Mouse (Mus musculus): Measurements from ENCODE around the gene Hlcs.

- TF ChIP-seq CTCF (IDR thresholded peaks at IDR 0.05; ENCODE audit: low read depth, low read length) = no peak
- TF ChIP-seq POLR2AphosphoS5 (IDR thresholded peaks at IDR 0.05; ENCODE audit: insufficient replicate concordance, low read depth, low read length) = no peak
- TF ChIP-seq GATA1 (IDR thresholded peaks at IDR 0.05; ENCODE audit: borderline replicate concordance, low read length) = no peak
- no peak for TF ChIP-seq TAL1 (conservative IDR thresholded peaks at IDR 0.05; ENCODE audit: low read depth, low read length)
- TF ChIP-seq GATA2 (IDR thresholded peaks at IDR 0.05; ENCODE audit: borderline replicate concordance, low read depth, low read length) = no peak
Measured at GRCm38 (mm10) chr16:94230909-94231575, 82.3 kb downstream of the Hlcs start.

Measured in G1E (cell line).